Mouse (Mus musculus) C2C12 (cell line): ENCODE results near the gene Crispld2. TPM values are rescaled to one million over a fixed set of nuclear protein-coding genes. Genes with fewer than 3 reads are reported as not detected.

ENCODE experiments used
- H3K27me3 ChIP-seq: one replicate; pipeline ENCODE4 v1.6.1; 2011; ENCODE audit not compliant: control insufficient read depth, insufficient read depth, insufficient read length
- H3K36me3 ChIP-seq: one replicate; pipeline ENCODE4 v1.6.1; 2011; ENCODE audit not compliant: control insufficient read depth, insufficient read depth
- H3K4me3 ChIP-seq: one replicate; pipeline ENCODE4 v1.5.1; 2011; ENCODE audit warnings: mild to moderate bottlenecking, control low read depth; ENCODE audit not compliant: poor library complexity, insufficient read depth, severe bottlenecking
- H3K79me2 ChIP-seq: one replicate; pipeline ENCODE4 v1.6.1; 2011; ENCODE audit not compliant: control insufficient read depth, insufficient read depth
- H3K79me3 ChIP-seq: one replicate; pipeline ENCODE4 v1.6.1; 2011; ENCODE audit warnings: low read depth, control low read depth
- H3ac ChIP-seq: one replicate; pipeline ENCODE3; 2011; ENCODE audit warnings: low read depth; ENCODE audit not compliant: control insufficient read depth, insufficient read length
- CEBPB ChIP-seq: IDR thresholded peaks from one replicate; pipeline ENCODE4 v1.6.1; 2011; ENCODE audit warnings: low read depth, mild to moderate bottlenecking, control low read depth, moderate library complexity
- FOSL1 ChIP-seq: IDR thresholded peaks from one replicate; pipeline ENCODE4 v1.8.0; 2011; ENCODE audit warnings: mild to moderate bottlenecking, low read length; ENCODE audit not compliant: poor library complexity, insufficient read depth, severe bottlenecking
- MYOG ChIP-seq: IDR thresholded peaks from one replicate; pipeline ENCODE4 v1.6.1; 2011; ENCODE audit not compliant: control insufficient read depth, insufficient read length; ENCODE audit errors: extremely low read depth
- polyA plus RNA-seq: library from polyadenylated mRNA; unstranded; fragments of >200 nt; fragmentation: generic; extraction: Trizol; gene quantifications from one replicate; pipeline ENCODE4 v1.2.1, GENCODE M21; 2012; ENCODE audit warnings: missing spikeins

Gene Crispld2
- polyA plus RNA-seq, 1 experiment, result 0.13 TPM

- H3ac ChIP-seq, result peak overlapping the region; percentile 99
- peaks cover 69% of the 10 kb centered on the region for H3K79me2 ChIP-seq
- no peaks in the 10 kb centered on the region for H3K27me3 ChIP-seq
- TF ChIP-seq FOSL1, result no peak
- TF ChIP-seq MYOG, result no peak
- peaks cover 29% of the 10 kb centered on the region for H3K79me3 ChIP-seq
- peak overlapping the region; percentile 85 for H3K4me3 ChIP-seq
- H3K36me3 ChIP-seq, result peaks cover 8% of the 10 kb centered on the region
Measured at GRCm38 (mm10) chr8:120100388-120101067, 108.3 kb downstream of the Crispld2 start.

- Histone ChIP-seq H3K79me3 (peaks cover 26% of the 10 kb centered on the region), H3K36me3 (peaks cover 5% of the 10 kb centered on the region), H3ac (peak within 1 kb of the TSS; percentile 99), H3K79me2 (peaks cover 61% of the 10 kb centered on the region), H3K27me3 (no peaks in the 10 kb centered on the region), H3K4me3 (peak within 1 kb of the TSS; percentile 85)
- TF ChIP-seq CEBPB, result no peak
Measured at GRCm38 (mm10) chr8:120101068-120101972, 109.1 kb downstream of the Crispld2 start, which contains the start of gene Zdhhc7. Gene Zdhhc7, minus strand, starts transcription at chr8:120101482.

Other genes starting within 250 kb of the Crispld2 start
- 6.6 TPM for gene Tldc1, start 214.0 kb upstream of the Crispld2 start, polyA plus RNA-seq
- 453 TPM for gene Cotl1, start 151.9 kb upstream of the Crispld2 start, polyA plus RNA-seq
- 2.7 TPM for gene Klhl36, start 130.2 kb upstream of the Crispld2 start, polyA plus RNA-seq
- 101 TPM for gene Usp10, start 82.1 kb upstream of the Crispld2 start, polyA plus RNA-seq
- 15.0 TPM for gene Gm20388, start 81.6 kb upstream of the Crispld2 start, polyA plus RNA-seq
- gene Zdhhc7, start 109.0 kb downstream of the Crispld2 start, polyA plus RNA-seq, result 32.4 TPM
- gene 6430548M08Rik, start 121.7 kb downstream of the Crispld2 start, polyA plus RNA-seq, result 3.5 TPM
- not detected for gene Fam92b, start 185.0 kb downstream of the Crispld2 start, polyA plus RNA-seq
- 15.6 TPM for gene Gse1, start 236.0 kb downstream of the Crispld2 start, polyA plus RNA-seq